Mouse (Mus musculus): ENCODE results near the gene Pard3.

DNA sequence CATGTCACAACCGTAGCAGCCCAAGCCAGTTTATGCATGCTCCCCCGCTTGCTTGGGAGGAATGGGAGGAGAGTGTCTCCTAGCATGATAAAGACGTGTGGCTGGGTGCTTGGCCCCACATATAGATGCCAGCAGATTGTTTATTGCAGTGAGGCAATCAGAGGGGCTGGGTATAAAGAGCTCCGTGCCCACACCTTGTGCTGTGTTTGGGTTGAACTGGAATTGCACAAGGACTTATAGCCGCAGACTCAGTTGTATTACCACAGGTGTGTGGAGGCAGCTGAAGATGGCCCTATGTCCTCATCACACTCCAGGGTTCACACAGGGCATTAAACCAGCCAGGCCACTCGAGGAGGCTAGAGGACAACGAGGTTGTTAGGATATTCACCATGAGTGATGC lies 98.2 kb downstream of the Pard3 start:
- no peak for TF ChIP-seq CTCF (IDR thresholded peaks at IDR 0.05; ENCODE audit: low read depth)
- no peak for TF ChIP-seq EP300 (optimal IDR thresholded peaks at IDR 0.05)

Data from stomach, postnatal 0 days (tissue).